Mouse (Mus musculus) neural tube, embryonic 11.5 days (tissue): ENCODE measurements around the gene Dnajb2. TPM values are rescaled to one million over a fixed set of nuclear protein-coding genes. Genes with fewer than 3 reads are reported as not detected.
A peak's percentile ranks its signal among the peaks of the same experiment; 100 is the strongest.

ENCODE experiments used
- ATAC-seq: fragments of 200-750 bp; cut with Nextera tagmentation; 2 replicates; pipeline ENCODE4 v1.8.0; 2017; ENCODE audit warnings: moderate number of reproducible peaks, mild to moderate bottlenecking, moderate TSS enrichment, moderate library complexity; ENCODE audit not compliant: insufficient read depth, low FRiP score, low TSS enrichment
- DNase-seq: peaks from one replicate; pipeline ENCODE4 v3.0.0-alpha.2; 2015; ENCODE audit warnings: low spot score
- H3K27ac ChIP-seq: fragments of 300-500 bp; sonication (generic); 2 replicates; pipeline ENCODE4 v1.5.1; 2014; ENCODE audit warnings: low read depth, mild to moderate bottlenecking, low read length
- H3K27me3 ChIP-seq: fragments of 300-500 bp; sonication (generic); 2 replicates; pipeline ENCODE4 v1.6.1; 2014; ENCODE audit warnings: mild to moderate bottlenecking, low read length, mixed read lengths; ENCODE audit not compliant: control insufficient read depth, insufficient read depth
- H3K36me3 ChIP-seq: fragments of 300-500 bp; sonication (generic); 2 replicates; pipeline ENCODE4 v1.6.1; 2014; ENCODE audit warnings: mild to moderate bottlenecking, low read length, moderate library complexity, mixed read lengths; ENCODE audit not compliant: control insufficient read depth, insufficient read depth
- H3K4me1 ChIP-seq: fragments of 300-500 bp; sonication (generic); 2 replicates; pipeline ENCODE4 v1.6.1; 2014; ENCODE audit warnings: low read length, mixed read lengths; ENCODE audit not compliant: control insufficient read depth, insufficient read depth
- H3K4me2 ChIP-seq: fragments of 300-500 bp; sonication (generic); 2 replicates; pipeline ENCODE4 v1.6.1; 2014; ENCODE audit warnings: low read depth, mild to moderate bottlenecking, moderate library complexity
- H3K4me3 ChIP-seq: fragments of 300-500 bp; sonication (generic); 2 replicates; pipeline ENCODE4 v1.5.1; 2014; ENCODE audit warnings: low read depth, low read length
- H3K9ac ChIP-seq: fragments of 300-500 bp; sonication (generic); 2 replicates; pipeline ENCODE4 v1.6.1; 2014; ENCODE audit warnings: mild to moderate bottlenecking, low read length
- H3K9me3 ChIP-seq: fragments of 300-500 bp; sonication (generic); 2 replicates; pipeline ENCODE4 v1.6.1; 2016; ENCODE audit warnings: low read length; ENCODE audit not compliant: control insufficient read depth
- WGBS: fragments of 180-500 bp; shearing (Covaris S2); extraction: QIAGEN DNeasy Blood & Tissue Kit; methylation state at CpG from one replicate; pipeline ENCODE4 v1.1.7; 2014; 5-methylcytosine and 5-hydroxymethylcytosine counted together
- polyA plus RNA-seq: library from polyadenylated mRNA; unstranded; fragments of >200 nt; fragmentation: Nextera tagmentation; extraction: Ambion mirVana; gene quantifications from 2 replicates; pipeline ENCODE4 v1.2.1, GENCODE M21; 2014

The Dnajb2 gene
- polyA plus RNA-seq, 1 experiment from 2014 or later: 21.9 TPM

GRCm38 (mm10) chr1:75252308-75252707, 16.1 kb downstream of the Dnajb2 start:
- no peak overlapping the region for H3K9ac ChIP-seq
- H3K36me3 ChIP-seq: no peaks in the 10 kb centered on the region
- no peak overlapping the region for H3K4me2 ChIP-seq
- H3K27ac ChIP-seq: no peak overlapping the region
- H3K4me1 ChIP-seq: peaks cover 2% of the 10 kb centered on the region; the same call in 1 of the 2 replicates
- no peak overlapping the region for H3K4me3 ChIP-seq
- ATAC-seq: no peak
- WGBS: 70% methylated on average over 13 of the region's 13 CpGs
- DNase-seq: no peak
- H3K9me3 ChIP-seq: no peaks in the 10 kb centered on the region
- H3K27me3 ChIP-seq: no peaks in the 10 kb centered on the region

GRCm38 (mm10) chr1:75253029-75253428, 16.8 kb downstream of the Dnajb2 start:
- Histone ChIP-seq H3K27ac (no peak overlapping the region), H3K27me3 (no peaks in the 10 kb centered on the region), H3K9me3 (no peaks in the 10 kb centered on the region), H3K36me3 (no peaks in the 10 kb centered on the region), H3K4me2 (no peak overlapping the region), H3K9ac (no peak overlapping the region), H3K4me1 (peaks cover 2% of the 10 kb centered on the region; the same call in 1 of the 2 replicates), H3K4me3 (no peak overlapping the region)
- DNase-seq (no peak), ATAC-seq (no peak)
- WGBS: 76% methylated on average over 16 of the region's 16 CpGs

- Histone ChIP-seq H3K27me3 (no peaks in the 10 kb centered on the region), H3K27ac (no peak overlapping the region), H3K36me3 (no peaks in the 10 kb centered on the region), H3K9me3 (no peaks in the 10 kb centered on the region), H3K4me1 (peaks cover 2% of the 10 kb centered on the region; the same call in 1 of the 2 replicates), H3K4me3 (no peak overlapping the region), H3K9ac (no peak overlapping the region), H3K4me2 (no peak overlapping the region)
- 67% methylated on average over 16 of the region's 16 CpGs for WGBS
- ATAC-seq (0 out of 2 replicates have a peak, but pooled peaks have one; percentile 32), DNase-seq (peak; percentile 81)
Measured at GRCm38 (mm10) chr1:75253849-75254624, 17.8 kb downstream of the Dnajb2 start.

GRCm38 (mm10) chr1:75254625-75255013, 18.4 kb downstream of the Dnajb2 start:
- no peak for DNase-seq
- peaks cover 2% of the 10 kb centered on the region; the same call in 1 of the 2 replicates for H3K4me1 ChIP-seq
- H3K36me3 ChIP-seq: no peaks in the 10 kb centered on the region
- H3K9ac ChIP-seq: no peak overlapping the region
- H3K27ac ChIP-seq: no peak overlapping the region
- H3K4me3 ChIP-seq: no peak overlapping the region
- WGBS: 73% methylated on average over 8 of the region's 8 CpGs
- H3K27me3 ChIP-seq: no peaks in the 10 kb centered on the region
- no peak for ATAC-seq
- H3K4me2 ChIP-seq: no peak overlapping the region
- H3K9me3 ChIP-seq: no peaks in the 10 kb centered on the region

GRCm38 (mm10) chr1:75255516-75256046, 19.4 kb downstream of the Dnajb2 start:
- DNase-seq (no peak), ATAC-seq (no peak)
- Histone ChIP-seq H3K4me1 (peaks cover 2% of the 10 kb centered on the region; the same call in 1 of the 2 replicates), H3K27me3 (no peaks in the 10 kb centered on the region), H3K27ac (no peak overlapping the region), H3K4me2 (no peak overlapping the region), H3K36me3 (no peaks in the 10 kb centered on the region), H3K4me3 (no peak overlapping the region), H3K9ac (no peak overlapping the region), H3K9me3 (no peaks in the 10 kb centered on the region)
- 70% methylated on average over 10 of the region's 10 CpGs for WGBS

GRCm38 (mm10) chr1:75261278-75261677, 25.1 kb downstream of the Dnajb2 start:
- Histone ChIP-seq H3K36me3 (no peaks in the 10 kb centered on the region), H3K4me2 (no peak overlapping the region), H3K4me1 (peaks cover 4% of the 10 kb centered on the region; the same call in 1 of the 2 replicates), H3K9me3 (no peaks in the 10 kb centered on the region), H3K27me3 (peaks cover 32% of the 10 kb centered on the region), H3K9ac (no peak overlapping the region), H3K27ac (no peak overlapping the region), H3K4me3 (no peak overlapping the region)
- ATAC-seq: no peak
- no peak for DNase-seq

- Histone ChIP-seq H3K27ac (no peak overlapping the region), H3K4me1 (peaks cover 4% of the 10 kb centered on the region; the same call in 1 of the 2 replicates), H3K27me3 (peaks cover 32% of the 10 kb centered on the region), H3K4me3 (peak overlapping the region; percentile 38), H3K9ac (peak overlapping the region; percentile 41; the same call in 1 of the 2 replicates), H3K36me3 (no peaks in the 10 kb centered on the region), H3K9me3 (no peaks in the 10 kb centered on the region), H3K4me2 (peak overlapping the region; percentile 53)
- 1% methylated on average over 39 of the region's 40 CpGs for whole genome bisulfite sequencing
- ATAC-seq (no peak), DNase-seq (peak; percentile 72)
Measured at GRCm38 (mm10) chr1:75262969-75263951, 27.1 kb downstream of the Dnajb2 start.

- Histone ChIP-seq H3K36me3 (no peaks in the 10 kb centered on the region), H3K4me3 (peak within 1 kb of the TSS; percentile 38), H3K9me3 (no peaks in the 10 kb centered on the region), H3K9ac (peak within 1 kb of the TSS; percentile 41; the same call in 1 of the 2 replicates), H3K4me1 (peaks cover 4% of the 10 kb centered on the region; the same call in 1 of the 2 replicates), H3K4me2 (peak within 1 kb of the TSS; percentile 53), H3K27me3 (peaks cover 32% of the 10 kb centered on the region), H3K27ac (no peak within 1 kb of the TSS)
- ATAC-seq (no peak), DNase-seq (peak; percentile 53)
- 10% methylated on average over 31 of the region's 32 CpGs for WGBS
Measured at GRCm38 (mm10) chr1:75264091-75264880, 28.1 kb downstream of the Dnajb2 start, which contains the start of gene Ptprn. Gene Ptprn (minus strand): TSS chr1:75264502.
